Mouse (Mus musculus): ENCODE data around the gene Agap3.

Agap3 gene

DNA sequence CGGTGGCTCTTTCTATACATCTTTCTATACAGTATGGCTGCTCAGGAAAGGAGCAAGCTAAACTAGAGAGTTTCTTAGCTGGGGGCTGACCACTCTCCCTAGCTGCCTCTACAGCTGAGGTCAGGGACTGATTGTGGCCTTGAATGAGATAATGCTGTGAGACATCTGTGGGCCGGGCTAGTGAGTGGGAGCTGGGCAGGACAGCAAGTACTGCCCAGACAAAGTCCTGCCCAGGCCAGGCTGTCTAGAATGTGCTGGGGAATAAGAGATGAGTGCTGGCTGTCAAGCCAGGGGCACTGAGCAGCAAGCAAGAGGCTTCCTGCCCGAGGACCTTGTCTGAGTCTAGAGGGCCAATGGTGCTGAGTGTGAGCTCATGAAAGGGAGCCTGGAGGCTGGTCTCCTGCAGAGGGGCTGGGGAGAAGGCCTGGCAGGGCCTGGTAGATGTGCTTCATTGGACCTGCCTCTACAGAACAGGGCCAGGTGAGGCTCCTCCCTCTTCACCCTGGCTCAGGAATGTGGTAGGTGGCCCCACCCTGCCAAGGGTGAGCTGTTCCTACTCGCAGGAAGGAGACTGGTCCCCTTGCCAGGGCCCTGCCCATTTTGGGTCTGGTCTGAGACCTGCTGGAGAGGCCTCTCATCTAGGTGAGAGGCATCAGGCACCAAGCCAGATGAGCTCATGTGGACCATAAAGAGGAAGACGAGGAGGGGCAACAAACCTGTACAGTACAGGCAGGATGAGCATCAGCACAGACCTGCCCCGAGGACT, 23.7 kb downstream of the Agap3 start:
- no peak for DNase-seq

DNA sequence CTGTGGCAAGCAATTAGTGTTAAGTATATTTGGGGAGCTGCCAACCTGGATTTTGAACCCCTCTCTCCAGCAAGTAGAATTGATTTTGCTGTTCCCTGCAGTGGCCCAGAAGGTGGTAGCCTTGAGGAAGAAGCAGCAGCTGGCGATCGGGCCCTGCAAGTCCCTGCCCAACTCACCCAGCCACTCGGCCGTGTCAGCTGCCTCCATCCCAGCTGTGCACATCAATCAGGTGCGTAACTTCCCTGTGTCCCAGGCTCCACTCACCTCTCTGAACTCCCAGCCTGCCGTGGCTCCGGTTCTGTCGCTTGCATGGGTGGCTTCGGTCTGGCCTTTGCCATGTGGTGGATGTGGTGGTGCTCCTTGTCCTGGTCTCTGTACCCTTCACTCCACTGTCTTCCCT, 25.9 kb downstream of the Agap3 start:
- no peak for DNase-seq

DNA sequence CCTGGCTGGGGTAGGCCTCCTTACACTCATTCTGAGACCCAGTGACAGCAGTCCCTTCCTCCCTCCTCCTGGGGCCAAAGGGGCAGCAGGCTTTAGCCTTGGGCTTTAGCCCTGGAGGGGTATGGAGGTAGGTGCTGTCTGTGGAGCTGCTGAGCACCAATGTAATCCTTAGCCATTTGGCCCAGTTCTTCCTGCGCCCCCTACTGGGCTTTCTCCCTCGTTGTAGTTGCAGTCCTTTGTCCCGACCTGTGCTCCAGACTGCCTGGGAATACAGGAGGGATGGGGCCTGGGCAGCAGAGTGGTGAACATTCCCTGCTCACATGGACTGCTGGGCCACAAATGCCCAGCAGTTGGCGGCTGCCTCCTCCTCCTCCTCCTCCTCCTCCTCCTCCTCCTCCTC, 29.7 kb downstream of the Agap3 start:
- peak; percentile 75 for DNase-seq

DNA sequence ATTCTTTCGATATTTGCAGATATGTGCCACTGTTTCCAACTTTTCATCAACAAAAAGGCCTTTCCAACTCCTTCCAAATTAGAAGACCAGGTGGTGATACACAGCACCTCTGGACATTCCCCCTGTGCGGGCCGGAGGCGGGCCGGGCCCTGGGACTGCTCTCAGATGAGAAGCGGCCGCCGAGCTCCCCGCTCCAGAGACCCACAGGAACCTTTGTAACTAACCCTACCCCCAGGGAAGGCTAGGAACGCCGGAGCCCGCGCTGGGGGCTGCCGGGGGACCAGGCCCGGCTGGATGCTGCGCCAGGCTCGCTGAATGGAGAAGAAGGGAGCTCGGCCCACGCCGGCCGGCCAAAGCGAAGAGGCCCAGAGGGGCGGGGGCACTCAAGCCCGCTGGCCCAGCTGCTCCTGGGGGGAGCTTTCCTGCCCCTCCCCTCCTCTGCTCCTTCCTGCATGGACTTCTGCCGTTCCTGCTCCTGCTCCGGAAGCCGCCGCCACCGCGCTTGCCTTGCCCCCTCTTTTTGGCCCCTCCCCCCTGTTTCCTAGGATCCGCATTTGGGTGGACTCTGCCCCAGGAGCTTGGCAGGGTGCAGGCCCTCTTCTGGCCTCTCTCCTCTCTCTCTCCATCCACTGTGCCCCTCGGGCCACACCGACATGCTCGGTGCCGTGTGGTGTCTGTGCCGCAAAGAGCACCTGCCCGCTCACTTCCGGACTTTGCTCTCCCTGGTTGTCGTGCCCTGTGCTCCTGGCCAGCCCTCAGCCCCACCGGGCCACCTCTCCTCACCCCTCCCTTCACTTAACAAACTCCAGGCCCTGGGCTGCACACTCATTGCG, 30.5 kb downstream of the Agap3 start:
- DNase-seq = peak; percentile 54

DNA sequence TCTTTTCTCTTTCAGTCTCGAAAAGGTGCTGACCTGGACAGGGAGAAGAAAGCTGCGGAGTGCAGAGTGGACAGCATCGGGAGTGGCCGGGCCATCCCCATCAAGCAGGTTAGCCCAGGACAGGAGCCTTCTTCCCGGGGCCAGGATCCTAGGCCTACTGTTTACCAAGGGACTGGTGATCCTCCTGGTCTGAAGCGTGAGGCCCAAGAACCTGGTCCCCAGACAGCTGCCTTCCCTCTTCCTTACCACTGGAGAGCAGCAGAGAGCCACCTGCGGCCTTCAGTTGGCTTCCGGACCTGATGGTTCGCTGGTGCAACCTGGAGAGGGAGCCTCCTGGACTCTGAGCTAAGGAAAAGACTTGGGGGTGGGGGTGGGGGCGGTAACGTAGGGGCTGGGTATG, 31.3 kb downstream of the Agap3 start:
- DNase-seq = peak; percentile 65

DNA sequence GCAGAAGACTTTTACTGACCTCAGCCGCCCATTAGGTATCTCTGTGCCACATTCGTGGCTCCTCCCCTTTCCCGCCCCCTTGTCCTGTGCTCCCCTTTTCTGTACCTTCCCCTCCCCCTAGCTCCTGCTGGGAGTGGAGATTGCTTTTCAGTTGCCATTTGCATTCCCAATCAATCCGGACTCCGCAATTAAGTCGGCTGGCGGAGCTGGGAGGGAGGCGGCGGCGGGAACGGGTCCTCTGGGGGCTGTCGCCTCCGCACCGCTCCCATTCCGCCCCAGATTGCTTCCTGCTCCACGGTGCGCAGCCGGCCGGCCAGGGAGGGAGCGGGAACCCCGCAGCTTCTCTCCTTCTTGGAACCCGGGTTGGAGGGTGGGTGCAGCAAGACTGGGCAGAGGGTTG, 33.0 kb downstream of the Agap3 start:
- peak; percentile 45 for DNase-seq

DNA sequence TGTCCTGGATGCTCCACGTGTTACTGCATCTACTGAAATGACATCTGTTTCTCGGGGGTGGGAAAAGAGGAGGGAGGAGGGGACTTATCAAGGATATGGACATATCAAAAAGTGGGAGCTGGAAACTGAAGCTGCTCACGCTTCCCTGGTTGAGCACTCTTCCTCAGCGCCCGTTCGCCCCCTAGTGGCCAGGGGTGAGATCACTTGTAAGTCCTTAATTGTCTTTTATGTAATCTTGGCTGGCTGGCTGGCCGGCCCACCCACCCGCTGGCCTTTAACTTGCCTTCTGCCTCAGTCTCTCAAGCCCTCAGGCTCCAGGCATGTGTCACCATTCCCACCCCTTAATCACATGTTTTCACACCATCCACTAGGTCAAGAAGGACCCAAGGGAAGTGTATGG, 34.1 kb downstream of the Agap3 start:
- DNase-seq = peak; percentile 86

DNA sequence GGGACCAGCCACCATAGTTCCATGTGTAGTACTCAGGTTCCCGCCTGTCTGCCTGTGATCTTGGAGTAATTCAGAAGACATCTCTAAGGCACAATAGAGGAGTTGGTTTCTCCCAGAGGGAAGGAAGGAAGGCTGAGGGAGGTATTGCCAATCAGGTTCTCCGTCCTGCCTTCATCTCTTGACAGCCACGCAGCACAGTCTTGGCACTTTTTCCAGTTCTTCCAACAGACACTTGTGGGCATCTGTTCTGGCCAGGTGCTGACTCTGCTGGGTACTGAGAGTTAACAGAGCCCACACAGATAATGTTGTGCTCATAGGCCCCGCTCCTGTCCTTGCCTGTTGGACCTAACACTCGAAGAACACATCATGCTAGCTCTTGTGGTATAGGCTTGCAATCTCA, 34.8 kb downstream of the Agap3 start:
- no peak for DNase-seq

DNA sequence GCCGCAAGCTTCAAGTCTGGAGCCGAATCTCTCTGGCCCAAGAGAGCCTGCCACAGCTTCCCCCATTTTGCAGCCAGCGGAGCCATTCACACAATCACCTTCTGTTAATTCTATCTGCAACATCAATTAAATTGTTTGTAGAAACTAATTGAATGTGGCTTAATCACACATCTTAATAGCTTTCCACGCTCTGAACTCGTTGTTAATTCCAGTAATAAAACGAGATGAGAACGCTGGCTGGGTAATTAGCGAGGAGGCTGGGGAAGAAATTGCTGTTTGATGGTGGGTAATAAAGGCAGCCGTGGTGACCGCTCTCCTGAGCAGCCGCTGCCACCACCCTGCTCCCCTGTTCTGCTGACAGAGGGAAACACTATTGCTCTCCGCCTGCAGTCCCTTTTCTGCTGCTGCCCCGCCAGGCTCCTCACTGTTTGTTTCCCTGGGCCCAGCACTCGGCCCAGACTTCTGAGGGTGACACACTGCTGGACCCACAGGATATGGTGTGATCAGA, 38.5 kb downstream of the Agap3 start:
- DNase-seq = no peak

DNA sequence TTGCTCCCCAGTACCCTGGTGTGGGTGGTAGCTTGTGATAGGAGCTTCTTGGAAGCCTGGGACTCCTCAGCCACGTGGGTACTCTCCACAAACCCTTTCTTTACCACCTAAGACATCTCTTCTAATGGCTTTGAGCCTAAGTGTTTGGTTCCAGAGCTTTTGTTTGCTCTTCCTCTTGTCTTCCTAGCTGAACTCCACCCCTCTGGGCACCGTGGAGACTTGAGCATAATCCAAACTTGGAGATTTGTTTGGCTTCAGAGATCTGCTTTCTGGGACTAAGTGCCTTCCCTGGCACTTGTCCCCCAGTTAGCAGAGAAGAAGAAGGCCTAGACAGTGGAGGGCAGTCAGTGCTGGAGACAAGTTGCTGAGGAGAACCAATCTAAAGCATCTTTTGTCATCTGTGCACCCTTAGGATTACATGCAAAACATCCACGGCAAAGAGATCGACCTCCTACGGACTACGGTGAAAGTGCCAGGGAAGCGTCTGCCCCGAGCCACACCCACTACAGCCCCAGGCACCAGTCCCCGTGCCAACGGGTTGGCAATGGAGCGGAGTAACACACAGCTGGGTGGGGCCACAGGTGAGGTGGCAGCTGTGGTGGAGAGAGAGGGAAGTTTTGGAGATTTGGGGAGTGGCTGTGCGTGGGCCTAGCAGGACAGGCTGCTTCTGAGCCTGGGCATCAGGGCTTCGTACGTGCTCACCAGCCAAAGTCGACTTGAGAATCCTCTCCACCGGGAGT, 40.7 kb downstream of the Agap3 start:
- DNase-seq = no peak

DNA sequence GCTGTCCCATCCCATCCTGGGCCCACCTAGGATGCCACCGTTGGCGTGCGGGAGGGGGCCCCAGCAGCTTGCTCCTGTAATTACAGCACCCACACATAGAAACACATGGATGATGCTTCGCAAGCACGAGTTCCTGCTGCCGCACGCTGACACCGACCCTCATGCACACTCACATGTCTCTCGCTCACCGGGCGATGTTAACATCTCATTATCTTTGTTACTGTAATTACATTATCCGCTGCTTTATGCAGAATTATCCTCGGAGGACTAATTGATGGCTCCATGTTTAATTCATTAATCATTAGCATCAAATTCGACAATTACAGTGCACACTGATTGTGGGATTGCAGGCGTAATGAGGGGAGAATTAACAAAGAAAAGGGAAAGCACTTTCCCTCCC, 43.0 kb downstream of the Agap3 start:
- no peak for DNase-seq

DNA sequence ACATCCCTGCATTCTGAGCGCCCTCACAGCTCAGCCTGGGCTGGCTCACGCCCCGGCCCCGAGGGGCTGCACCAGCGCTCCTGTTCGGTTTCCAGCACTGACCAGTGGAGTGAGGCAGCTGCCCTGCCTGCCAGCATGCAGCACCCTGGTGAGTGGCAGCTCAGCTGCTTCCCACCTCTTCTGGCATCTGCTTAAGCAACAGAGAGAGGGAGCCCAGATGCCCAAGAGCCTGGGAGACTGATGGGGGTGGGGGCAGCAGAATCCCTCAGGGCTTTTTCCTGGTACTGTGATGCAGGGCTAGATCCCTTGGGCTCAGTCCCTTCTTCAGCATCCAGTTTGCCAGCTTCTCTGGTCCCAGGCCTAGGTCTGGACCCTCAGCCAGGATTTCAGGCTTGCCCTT, 44.8 kb downstream of the Agap3 start:
- no peak for DNase-seq

DNA sequence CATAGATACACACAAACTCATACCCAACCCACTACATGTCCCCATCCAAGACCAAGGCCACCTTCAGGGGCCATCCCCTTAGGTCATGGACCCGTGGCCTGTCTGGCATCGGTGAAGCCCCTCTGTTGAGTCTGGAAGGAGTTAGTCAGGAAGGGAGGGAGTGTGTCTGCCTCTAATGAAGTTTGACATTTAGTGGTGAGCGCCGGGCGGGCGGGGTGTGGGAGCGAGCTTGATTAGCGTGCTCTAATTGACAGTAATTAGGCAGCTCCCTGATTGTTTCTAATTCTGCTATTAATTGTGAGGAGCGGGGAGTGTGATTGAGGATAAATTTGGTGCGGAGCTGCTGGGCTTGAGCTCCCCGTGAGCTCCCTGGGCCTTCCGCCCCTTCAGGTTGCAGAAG, 45.5 kb downstream of the Agap3 start:
- no peak for DNase-seq

DNA sequence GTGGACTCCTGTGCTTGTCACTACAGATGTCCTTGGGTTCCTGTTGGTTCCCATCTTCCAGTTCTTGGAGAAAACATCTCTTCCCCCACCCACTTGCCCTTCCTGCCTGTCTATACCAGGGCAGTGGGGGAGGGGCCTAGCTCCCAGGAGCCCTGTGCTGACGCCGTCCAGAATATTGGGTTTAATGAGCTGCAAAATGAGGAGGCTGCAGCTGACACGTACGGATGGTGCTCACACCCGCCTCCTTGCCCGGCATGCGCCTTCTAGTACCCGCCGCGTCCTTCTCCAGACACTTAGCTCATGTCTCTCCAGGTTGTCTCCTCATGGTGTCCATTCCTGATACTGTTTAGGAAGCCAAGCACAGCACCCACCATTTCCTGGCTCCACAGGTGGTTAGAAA, 47.1 kb downstream of the Agap3 start:
- no peak for DNase-seq

DNA sequence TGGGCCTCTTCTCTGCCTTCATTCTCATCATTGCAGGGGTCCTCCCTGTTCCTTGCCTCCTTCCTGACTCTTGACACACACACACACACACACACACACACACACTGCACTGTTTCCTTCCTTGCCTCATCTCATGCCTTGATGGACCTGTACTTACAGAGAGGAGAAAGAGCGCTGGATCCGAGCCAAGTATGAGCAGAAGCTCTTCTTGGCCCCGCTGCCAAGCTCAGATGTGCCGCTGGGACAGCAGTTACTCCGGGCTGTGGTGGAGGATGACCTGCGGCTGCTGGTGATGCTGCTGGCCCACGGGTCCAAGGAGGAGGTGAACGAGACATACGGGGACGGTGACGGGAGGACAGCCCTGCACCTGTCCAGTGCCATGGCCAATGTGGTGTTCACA, 48.9 kb downstream of the Agap3 start:
- DNase-seq = no peak

DNA sequence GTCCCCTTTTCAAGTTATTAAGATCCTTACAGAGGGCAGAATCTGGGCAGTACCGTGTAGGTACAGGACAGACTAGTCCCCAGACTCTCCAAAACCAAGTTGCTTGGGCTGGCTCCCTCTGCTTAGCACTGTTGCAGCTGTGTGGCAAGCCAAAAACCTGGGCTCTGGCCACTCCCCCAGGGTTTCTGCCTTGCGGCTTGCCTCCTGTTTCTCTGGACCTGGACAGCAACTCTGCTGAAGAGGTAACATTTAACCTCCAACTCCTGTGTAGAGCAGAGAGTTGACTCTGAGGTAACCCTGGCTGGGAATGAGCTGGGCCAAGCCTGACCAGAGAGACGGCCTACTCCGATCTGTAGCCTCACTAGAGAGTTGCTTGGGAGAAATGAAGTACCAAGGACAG, 50.8 kb downstream of the Agap3 start:
- DNase-seq = no peak

DNA sequence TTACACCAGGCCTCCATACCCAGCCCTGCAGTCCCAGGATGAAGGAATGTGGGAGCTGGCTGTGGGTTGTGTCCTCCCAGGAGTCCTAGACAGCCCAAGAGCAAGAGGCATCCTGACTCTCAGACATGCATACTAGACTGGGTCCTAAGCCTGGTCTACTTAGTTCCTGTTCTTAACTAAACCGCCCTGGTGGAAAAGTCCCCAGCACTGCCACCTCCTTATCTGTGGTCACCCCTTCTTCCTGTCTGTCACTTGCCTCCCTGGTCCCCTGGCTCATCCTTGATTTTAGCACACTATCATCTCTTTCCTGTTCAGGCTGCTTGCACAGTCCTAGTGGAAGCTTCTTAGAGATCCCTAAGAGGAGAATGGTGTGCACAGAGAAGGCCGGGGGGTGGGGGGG, 53.5 kb downstream of the Agap3 start:
- DNase-seq = no peak

DNA sequence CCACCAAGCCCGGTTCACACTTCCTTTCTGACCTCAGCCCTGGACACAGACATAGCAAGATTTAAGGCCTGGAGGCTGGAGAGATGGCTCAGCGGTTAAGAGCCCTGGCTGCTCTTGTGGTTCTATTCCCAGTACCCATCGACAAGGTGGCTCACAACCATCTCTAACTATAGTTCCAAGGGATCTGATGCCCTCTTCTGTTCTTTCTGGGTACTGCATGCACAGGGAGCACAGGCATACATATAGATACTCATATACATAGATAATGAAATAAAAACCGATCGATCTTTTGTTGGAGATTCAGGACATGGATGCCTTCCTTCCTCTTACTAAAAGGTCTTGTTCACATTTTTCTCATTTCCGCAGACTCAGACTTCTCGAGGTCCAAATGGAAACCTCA, 56.4 kb downstream of the Agap3 start:
- DNase-seq = no peak

DNA sequence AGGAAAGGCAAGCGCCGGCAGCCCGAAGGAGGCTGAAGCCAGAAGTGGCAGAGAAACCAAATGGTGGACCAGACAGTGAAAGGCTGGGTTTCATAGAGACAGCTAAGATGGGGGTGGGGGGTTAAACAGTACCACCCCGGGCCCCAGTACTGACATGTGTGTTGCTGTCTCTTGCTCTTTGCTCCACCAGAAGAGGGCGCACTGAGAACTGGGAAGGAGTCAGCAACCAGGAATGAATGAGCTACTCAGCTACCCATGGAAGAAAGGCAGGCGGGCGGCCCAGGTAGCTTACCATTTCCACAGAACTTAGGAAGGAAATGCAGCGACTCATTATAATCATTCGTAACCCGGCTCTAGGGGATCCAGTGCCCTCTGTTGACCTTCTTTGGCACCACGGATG, 58.7 kb downstream of the Agap3 start:
- peak; percentile 43 for DNase-seq

DNA sequence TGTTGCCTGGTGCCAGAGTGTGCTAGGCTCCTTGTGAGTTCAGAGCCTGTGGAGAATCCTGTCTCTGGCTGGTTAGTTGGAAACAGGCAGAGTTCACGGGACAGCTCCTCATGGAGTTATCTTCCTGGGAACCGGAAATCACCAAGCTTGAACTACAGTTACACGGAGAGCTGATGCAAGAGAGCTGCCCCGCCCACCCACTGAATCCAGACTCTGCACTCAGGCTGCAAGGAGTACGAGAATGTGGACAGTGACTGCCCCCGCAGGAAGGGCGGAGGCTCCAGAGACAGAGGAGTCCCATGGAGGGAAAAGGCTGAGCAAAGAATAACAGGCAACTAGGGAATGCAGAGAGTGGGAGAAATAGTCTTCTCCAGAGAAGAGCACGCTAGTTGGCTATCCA, 60.3 kb downstream of the Agap3 start:
- peak; percentile 40 for DNase-seq

DNA sequence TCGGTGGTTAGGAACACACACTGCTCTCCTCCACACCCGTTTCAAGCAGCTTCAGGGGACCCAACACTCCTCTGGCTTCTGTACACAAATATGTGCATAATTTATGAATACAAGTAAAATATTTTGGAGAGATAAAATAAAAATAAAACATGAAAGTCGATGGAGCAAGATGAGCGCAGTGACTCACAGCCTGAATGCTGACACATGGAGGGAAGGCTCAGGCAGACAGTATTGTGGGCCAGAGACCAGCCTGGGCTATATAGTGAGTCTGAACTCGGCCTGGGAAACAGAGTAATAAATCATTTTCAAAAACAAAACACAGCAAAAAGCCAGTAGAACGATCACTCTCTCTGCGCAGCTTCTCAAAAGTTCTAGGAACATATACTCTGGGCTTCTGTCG, 69.4 kb downstream of the Agap3 start:
- no peak for DNase-seq

DNA sequence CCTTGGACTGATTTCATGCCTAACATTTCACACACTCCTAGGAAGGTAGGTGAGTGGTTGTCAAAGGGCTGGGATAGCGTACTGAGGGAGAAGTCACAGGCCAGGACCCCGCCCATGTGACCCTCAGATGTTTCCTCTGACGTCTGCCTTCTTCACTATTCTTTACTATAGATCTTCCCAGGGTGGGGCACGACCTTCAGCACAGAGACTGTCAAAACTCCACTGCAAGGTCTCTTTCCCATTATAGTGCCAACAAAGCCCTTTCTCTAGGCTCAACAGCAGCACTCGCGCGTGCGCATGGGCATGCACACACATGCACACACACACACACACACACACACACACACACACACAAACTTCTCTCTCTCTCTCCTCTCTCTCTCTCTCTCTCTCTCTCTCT, 71.8 kb downstream of the Agap3 start:
- no peak for DNase-seq

DNA sequence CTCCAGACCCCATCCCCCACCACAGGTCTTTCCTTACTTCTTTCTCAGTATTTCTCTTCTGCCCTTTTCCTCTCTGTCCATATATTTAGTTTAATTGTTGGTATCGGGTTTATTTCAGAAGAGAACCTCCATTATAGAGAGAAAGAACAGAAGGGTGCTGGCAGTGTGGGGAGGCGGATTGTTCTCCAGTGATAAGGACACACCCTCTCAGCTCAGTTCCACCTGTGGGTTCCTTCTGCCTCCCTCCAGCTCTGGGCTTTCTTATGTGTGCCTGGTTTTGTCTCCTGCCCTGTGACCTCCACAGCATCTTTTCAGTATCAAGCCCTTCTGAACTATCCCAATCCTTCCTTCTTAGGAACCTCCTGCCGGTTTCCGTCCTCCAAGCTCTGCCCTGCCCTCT, 72.5 kb downstream of the Agap3 start:
- no peak for DNase-seq

Measured in liver (tissue).